Mouse (Mus musculus): Measurements from ENCODE around the gene Rflna.

The Rflna gene

DNA sequence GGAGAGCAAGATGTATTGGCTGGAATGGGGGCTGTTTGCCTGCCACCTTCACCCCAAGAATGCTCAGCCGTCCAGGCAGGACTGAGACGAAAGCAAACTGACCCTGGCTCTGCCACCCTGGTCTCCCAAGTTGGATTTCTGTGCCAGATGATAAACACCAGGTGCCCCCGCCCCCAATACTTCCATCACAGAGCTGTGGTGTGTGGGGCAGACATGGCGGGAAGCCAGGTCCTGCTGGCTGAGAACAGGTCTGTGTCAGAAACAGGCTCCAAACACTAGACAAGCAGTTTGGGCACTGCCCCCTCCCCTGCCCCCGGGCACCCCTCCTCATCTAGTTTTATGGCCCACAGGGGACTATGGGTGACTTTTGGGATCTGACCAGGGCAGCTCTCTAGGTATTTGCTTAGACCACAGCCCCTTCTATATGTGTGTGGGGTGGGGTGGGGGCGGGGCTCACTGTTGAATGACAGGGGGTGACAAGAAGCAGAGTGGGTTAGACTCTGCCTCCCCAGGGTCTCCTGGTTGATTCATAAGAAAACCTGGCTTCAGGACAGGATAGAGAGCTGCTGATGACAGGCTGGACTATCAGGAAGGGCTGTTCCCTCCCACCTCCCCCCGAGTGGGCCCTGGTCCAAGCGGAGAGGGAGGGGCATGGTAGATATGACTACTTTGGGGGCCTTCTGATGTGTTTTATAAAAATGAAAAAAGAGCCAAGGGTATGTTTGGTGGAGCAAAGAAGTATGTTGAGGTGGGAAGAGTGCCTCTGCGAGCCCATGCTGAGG is 3.0 kb downstream of the Rflna start:
- peak in 1 of 2 experiments; percentile 15 for DNase-seq (ENCODE audit: low spot score in 2 of 2)

DNA sequence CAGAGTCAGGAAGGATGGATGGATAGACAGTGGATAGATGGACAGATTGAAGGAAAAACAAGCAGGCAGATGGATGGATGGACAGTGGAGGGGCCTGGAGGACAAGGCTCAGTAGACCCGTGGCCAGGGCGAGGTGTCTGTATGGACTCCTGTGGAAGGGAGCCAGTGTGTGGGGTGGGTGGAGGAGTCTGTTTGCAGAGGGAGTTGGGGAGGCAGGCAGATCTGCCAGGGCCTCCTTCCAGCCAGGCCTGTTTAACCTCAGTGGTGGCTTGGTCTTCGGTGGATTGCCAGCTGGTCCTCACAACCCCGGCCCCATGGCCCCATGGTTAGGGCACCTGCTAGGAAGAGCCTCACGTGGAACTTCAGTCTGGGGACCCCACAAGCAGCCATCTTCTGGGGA is 3.9 kb downstream of the Rflna start:
- DNase-seq (ENCODE audit: low spot score in 2 of 2): no peak

DNA sequence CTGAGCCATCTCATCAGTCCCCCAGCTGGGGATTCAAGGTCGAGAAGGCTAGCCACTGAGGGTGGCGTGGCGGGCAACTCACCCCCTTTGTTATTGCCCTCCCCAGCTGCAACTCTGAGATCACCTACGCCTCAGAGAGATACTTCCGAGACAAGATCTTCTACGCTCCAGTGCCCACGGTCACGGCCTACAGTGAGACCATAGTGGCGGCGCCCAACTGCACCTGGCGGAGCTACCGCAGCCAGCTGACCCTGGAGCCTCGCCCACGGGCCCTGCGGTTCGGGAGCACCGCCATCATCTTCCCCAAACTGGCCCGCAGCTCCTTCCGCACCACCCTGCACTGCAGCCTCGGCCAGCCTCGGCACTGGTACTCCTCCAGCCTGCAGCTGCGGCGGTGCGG is 8.1 kb downstream of the Rflna start:
- no peak for DNase-seq (ENCODE audit: low spot score in 2 of 2)

DNA sequence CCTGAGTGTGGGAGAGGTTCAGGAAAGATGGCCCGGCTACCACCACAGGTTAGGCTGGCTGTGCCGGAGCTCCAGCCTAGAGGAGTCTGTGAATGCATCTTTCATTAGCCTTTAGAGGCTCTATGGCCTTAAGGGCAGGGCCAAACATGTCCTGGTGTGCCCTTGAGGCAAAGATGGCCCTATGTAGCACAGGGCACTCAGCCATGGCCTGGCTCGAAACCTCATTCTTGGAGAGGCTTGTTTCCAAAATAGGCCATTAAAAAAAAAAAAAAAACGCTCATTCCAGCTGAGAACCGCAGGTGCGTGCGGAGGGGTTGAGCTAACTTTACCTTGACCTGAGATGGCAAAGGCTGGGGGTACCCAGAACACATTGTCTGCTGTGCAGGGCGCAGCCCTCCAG is 8.6 kb downstream of the Rflna start:
- DNase-seq (ENCODE audit: low spot score in 2 of 2): no peak

DNA sequence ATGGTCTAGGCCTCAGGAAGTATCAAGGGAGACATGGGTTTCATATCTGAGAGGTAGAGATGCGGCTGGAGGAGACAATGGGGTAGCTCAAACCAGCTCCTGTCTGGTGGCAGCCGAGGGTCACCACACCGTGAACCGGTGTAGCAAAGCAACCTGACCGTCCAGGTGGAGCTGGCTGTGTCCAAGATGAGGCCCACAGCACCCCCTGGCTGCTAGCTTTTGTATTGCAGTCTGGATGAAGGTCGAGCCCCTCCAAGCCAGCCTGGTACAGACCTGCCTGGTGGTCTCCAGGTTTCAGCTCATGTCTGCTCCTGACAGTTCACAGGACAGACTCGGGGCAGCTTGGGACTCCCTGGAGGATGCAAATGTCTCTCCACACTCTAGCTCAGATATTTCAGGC is 11.5 kb downstream of the Rflna start:
- peak in 1 of 2 experiments; percentile 56 for DNase-seq (ENCODE audit: low spot score in 2 of 2)

DNA sequence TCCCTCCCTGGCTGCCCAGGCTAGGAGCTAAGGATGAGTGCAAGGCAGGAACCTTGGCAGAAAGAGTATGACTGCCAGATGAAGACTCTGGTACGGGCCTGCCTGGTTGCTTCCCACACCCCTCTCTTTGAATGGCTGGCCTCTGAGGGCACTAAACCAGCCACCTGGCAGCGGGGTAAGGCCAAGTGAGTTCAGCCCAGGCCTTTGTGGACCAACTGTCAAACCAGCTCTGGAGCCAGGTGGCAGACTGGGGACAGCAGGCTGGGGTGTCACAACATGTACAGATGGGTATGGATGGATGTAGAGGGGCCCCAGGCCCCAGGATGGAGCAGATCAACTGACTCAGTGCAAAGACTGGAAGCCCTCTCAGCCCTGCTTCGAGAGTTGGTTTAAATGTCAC is 12.0 kb downstream of the Rflna start:
- no peak for DNase-seq (ENCODE audit: low spot score in 2 of 2)

DNA sequence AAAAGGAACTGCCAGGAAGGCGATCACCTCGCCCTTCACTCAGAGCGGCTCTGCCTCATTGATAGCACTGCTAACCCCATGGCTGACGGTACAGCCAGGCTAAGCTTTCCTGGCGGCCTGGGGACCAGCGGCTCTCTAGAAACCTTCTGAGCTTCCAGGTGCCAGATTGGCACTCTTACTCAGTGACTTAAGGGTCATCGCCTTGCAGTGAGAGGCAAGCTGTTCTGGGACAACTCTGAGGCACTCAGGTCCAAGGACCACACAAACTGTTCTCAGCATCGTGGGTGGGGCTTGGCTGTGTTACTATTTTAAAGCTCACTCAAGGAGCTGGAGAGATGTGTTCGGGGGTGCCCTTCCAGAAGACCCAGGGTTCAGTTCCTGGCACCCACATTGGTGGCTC is 12.6 kb downstream of the Rflna start:
- DNase-seq (ENCODE audit: low spot score in 2 of 2): no peak

DNA sequence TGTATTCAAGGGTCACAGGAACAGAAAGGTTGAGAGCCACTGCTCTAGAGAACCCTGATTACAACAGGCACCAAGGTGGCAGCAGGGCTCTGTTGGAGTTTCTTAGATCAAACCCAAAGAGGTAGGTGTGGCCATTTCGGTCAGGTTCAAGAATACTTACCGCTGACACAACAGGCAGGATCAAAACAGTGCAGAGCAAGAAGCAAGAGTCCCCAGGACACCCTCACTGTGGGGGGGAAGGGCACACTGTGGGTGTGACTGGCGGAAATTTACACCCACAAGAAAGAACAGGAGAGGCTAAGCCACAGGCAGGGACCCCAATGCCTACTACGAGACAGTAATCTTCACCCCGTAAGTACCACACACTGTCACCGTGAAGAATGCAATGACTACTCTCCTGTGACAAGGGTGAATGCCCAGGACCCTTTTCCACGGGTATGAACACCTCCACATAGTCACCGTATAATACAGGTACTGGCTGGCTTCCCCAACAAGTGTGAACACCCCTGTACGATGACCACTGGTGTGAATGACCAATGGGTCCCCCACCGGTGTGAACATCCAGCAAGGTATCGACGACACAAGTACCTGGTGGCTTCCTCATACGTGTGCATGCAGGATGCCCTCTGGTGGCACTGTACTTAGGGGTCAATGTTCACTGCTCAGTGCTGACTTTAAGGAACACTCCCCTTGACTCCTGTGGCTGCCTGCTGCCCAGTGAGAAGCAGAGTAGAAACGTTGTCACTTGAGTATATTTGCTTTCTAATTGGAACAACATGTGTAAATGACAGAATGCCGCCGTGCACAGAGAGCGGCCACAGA is 13.6 kb downstream of the Rflna start:
- no peak for DNase-seq (ENCODE audit: low spot score in 2 of 2)

DNA sequence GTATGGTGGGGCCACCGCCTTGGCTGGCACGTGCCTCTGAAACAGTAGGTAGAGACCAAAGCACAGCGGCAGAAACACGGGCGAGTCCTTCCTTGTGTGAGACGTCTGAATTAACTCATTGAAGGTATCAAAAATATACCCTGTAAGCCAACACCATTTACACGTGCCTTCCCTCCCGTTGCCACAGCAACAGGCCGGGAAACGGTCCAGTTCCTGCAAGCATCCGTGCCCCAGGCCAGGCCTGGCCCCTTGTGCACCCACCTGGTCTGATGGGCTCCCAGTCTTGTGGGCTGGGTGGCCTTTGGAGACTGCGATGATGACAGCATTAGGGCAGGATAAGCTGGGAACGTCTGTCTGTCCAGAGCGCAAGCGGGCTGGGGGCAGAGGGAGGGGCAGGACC is 14.3 kb downstream of the Rflna start:
- DNase-seq (ENCODE audit: low spot score in 2 of 2): no peak

DNA sequence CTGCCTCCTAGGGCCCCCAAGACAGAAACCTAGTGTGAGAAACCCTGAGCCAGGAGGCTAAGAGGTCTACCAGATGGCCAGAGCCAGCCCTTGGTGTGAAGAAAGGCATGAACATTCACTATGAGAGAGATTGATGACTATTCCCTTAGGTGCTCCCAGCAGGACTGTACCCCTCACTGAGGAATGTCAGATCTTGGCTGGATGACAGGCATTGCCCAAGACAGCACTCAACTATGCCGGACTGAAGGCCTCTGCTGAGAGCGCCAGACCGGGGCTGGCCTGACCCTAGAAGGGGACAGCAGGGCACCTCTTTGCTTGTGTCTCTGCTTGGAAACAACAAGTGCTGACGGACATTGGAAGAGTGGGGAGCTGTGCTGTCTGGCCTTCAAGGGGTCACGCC is 16.1 kb downstream of the Rflna start:
- DNase-seq (ENCODE audit: low spot score in 2 of 2): no peak

DNA sequence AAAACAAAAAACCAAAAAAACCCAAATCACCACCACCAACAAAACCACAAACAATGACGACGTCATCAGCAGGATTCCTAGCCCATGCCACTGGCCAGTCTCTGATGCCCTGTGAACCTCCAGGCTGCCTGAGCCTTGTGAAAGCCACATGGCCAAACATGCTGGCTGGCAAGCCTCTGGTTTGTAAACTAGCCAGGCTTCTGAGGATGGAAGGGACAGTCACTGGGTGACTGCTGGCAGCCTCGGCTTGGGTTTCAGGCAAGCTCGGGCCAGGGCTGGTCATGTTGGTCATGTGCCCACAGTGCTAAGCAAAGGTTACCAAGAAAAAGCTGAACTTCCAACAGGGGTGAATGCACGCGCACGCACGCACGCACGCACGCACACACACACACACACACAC is 18.3 kb downstream of the Rflna start:
- no peak for DNase-seq (ENCODE audit: low spot score in 2 of 2)

DNA sequence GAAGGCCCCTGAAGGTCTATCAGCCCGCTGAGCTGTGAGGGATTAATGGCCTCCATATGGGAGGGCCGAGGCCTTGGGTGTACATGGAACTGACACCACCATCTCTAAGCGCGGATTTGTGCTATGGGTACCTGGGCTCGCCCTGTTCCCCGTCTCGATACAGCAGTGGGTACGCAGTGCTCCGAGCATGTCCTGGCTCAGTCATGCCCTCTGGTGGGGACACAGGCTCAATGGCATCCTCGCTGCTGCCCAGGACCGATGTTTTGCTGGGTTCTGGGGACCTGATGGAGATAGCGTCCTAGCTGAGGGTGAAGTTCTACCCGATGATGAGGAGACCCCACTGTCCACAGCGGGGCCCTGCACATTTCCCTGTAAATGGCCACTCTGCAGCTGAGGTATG is 21.0 kb downstream of the Rflna start:
- DNase-seq (ENCODE audit: low spot score in 2 of 2): peak in 1 of 2 experiments; percentile 46

DNA sequence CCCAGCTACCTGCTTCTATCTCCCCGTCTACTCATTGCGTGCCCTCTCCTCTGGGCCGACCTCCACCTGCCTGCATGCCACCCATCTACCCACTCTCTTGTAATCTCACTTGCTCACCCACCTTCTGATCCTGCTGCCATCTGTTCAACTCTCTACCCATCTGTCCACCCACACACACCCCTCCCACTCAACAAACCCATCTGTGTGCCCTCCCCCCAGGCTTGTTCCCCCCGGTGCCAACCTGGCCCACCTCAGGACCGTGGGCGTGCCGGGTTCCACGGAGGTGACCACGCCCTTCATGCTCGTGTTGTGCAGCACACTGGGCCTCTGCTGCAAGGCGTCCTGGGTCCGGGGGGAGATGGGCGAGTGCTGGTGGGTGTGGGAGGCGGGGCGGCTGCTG is 25.4 kb downstream of the Rflna start:
- DNase-seq (ENCODE audit: low spot score in 2 of 2): no peak

DNA sequence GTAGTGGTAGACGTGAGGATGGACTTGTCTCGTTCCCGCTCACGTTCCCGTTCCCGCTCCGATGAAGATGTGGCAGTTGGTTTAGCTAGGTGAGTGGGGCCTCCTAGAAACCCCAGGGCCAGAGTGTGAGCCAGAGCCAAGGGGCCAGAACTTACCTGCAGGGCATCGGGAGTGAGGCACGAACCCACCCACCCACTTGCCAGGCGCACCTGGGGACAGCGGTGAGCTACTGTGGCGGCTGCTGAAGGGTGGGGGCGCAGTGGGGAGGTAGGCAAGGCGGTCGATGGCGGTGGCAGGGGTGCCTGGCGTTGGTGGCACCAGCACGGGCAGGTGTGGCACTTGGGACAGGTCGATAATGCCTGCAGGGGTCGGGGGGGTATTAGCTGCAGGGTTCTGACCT is 25.9 kb downstream of the Rflna start:
- DNase-seq (ENCODE audit: low spot score in 2 of 2): no peak

DNA sequence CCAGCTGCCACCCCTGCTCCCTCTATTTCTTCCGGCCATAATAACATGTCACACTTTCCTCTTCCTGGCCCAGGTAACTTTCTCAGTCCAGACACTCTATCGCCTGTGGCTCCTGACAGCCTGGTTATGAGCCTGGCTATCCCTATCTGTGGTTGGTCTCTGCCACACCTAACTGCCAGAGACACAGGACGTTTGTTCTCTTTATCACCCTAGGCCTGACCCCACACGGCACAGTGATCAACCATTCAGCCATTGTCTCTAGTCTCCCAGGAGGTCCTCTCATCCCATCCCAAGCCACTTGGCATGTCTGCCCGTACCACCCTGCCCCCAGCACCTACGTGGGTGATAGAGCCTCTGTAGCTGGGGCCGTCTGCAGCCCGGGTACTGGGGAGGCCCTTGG is 33.5 kb downstream of the Rflna start:
- no peak for DNase-seq (ENCODE audit: low spot score in 2 of 2)

DNA sequence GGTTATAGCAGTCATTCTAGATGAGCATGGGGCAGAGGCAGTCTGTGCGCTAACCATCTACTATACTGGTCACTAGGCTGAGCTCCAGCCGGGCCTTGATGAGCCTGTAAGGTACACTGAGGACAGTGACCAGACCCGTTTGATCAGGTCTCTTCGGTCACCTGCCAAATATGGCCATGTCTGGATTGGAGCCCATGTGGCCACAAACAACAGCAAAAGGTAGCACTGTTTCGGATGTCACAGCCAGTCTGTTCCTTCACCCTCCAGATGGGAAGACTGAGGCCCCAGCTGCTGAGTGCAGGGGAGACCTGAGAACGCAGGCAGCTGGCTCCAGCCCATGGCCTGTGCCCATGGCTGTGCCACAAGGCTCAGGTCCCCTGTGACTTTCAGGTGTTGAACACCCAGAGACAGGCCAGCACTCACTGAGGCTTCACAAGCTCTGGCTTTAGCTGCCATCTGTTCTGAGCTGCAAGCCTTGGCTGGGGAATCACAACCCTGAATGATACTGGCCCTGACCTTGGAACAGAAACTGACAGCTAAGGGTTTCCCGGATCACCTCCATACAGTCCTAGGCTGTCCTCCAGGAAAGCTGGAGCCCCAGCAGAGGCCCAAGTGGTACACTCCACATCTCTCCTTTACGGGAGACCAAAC is 36.5 kb downstream of the Rflna start:
- DNase-seq (ENCODE audit: low spot score in 2 of 2): no peak

DNA sequence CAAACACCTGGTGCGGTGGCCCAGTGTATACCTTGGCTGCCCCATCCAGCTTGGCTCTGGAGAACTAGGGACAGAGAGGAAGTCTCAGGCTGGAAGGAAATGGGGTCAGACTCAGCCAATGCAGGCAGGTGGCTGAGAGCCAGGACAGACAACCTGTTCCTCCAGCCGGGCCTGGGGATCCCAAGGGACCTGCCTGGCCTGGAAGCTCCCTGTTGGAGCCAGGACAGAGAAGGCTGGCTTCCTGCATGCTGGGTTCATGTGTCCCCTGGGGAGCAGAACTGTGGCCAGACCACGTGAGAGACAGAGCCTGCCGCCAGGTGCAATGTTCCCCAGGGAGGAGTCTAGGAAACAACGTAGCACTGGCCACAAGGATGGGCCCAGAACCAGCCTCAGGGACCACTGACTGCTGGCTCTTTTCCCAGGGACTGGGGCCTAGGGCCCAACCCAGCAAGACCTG is 37.1 kb downstream of the Rflna start:
- no peak for DNase-seq (ENCODE audit: low spot score in 2 of 2)

DNA sequence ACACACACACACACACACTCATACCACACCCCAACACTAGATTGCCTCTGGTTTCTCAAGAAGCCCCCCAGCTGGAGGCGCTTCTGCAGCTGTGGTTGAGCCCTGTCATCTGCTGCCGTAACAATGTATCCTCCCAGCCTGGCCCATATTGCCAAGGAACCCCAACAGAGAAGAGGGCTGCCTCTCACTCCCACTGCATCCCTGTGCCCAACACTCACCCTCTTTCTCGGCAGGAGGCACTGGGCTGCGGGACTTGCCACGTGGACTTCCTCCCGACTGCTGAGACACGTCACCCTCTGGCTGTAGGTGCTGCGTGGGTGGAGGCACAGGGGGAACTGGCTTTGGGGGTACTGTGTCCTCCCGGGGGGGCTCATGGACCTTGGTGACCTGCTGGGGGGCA is 38.6 kb downstream of the Rflna start:
- no peak for DNase-seq (ENCODE audit: low spot score in 2 of 2)

DNA sequence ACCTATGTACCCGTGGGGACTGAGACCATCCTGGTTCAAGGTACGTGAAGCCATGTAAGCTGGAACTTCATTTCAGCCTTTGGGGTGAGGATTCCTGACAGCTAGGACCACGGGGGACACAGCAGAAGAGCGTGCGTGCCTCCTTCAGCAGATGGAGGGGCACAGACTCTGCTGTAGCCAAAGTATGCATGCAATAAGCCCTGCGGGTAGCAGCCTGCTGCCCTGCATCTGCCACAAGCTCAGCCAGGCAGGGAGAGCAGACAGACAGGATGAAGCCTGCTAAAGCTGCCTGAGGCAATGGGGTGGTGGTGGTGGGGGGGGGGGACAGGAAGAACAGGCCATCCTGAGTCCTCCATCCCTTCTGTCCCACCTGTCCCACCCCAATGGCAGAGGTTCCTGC is 40.4 kb downstream of the Rflna start:
- DNase-seq (ENCODE audit: low spot score in 2 of 2): no peak

DNA sequence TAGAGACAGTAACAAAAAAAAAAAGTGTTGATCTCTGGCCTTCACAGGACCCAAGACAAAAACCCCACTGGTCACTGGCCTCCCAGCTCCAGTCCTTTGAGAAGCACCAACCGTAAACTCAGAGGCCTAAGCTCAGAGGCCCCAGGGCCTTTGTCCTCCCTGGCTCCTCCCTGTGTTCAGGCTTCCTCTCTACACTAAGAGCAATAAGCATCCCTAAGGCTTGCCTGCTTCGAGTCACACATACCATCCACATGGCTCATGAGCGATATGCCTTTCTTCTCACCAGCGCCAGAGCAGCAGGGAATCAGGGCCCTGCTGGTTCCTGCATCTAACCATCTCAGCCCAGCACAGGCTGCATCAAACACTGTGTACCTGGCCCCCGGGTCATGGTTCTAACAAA is 42.2 kb downstream of the Rflna start:
- no peak for DNase-seq (ENCODE audit: low spot score in 2 of 2)

DNA sequence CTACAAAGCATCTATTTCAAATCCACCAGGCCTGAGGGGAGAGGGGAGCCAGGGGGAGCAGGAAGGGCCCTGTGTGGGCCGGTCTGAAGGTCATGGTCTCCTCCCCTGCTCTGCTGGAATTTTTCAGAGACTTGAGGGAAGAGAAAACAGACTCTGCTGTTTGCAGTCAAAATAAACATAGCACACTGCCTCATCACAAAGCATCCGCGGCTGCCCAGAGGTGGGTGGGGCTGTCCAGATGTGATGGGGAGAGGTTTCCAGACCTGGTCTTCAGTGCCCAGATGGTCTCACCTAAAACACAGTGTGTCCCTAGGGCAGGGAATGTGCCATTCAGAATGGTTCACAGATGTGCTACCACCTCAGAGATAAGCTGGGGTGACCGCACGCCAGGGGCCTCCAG is 43.4 kb downstream of the Rflna start:
- no peak for DNase-seq (ENCODE audit: low spot score in 2 of 2)

DNA sequence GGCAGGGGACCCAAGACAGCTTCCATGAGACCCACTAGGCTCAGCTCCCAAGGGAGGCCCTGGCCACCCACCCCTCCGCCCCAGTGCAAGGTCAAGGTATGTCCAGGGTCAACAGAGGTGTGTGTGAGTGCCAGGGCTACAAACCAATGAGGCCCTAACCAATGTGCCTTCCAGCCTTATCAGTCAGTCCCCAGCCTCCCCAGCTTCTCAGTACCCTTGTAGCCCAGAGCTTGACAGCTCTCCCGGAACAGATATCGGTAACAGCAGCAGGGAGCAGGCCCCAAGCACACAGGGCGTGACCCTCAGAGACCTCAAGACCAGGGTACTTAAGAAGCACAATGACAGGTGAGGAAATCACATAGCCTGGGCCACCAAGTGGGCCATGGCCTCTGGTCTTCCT is 46.5 kb downstream of the Rflna start:
- DNase-seq (ENCODE audit: low spot score in 2 of 2): no peak

DNA sequence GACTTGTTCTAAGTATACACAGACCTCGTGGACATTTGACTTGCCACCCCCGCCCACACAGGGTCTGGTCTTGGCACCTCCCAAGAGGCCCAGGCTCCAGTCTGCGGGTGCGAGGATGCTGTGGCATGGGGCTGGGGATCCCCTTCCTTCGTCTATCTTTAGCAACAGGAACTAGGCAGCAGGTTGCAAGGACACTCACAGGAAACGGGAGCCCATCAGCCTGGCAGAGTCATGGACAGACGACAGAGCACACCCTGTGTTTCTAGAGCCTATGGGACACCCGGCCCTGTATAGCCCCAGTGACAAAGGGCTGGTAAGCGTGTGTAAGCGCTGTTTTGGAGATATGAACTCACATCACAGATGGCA is 49.2 kb downstream of the Rflna start:
- no peak for DNase-seq (ENCODE audit: low spot score in 2 of 2)

Measured in frontal cortex, postnatal 10 days (tissue).